Comparison of ENCODE assay signal across 1 mouse cellular context in the genomic region with DNA sequence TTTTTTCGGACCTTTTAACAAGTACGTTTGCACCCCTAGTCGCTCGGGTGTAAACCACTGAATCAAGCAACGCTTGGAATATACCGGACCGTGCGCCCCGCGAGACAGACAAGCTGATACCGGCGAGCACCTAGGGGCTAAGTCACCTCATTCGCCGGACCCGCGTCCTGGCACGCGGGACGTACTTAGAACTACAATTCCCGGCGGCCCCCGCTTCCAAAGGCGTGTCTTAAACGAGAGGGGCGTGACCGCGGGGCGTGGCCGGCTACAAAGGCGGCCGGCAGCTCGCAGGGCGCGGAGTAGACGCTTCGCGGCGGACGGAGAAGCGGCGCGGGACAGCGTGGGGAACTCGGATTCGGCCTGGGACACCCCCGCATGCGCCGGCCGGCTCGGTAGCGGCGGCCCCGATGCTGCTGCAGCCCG.
TF ChIP-seq lines count a peak whose summit lies in the region.

No protein-coding gene starts in this region.

TF ChIP-seq in CH12.LX, 34 proteins besides CTCF, POLR2A, EP300 and RAD21 (continued from another document):
- TF ChIP-seq NRF1 (IDR thresholded peaks at IDR 0.05; ENCODE audit: low read depth, low read length) (0 out of 2 replicates have a peak, but pooled peaks have one; percentile 14), ZKSCAN1 (IDR thresholded peaks at IDR 0.05; ENCODE audit: borderline replicate concordance, low read depth, low read length) (no peak), NELFE (IDR thresholded peaks at IDR 0.05; ENCODE audit: low read depth, low read length) (peak; percentile 93), ELF1 (IDR thresholded peaks at IDR 0.05; ENCODE audit: low read depth, low read length) (peak; percentile 62), BHLHE40 (IDR thresholded peaks at IDR 0.05; ENCODE audit: low read depth, low read length) (peak; percentile 73), HCFC1 (IDR thresholded peaks at IDR 0.05; ENCODE audit: low read depth, low read length) (peak; percentile 96), TBP (conservative IDR thresholded peaks at IDR 0.05; ENCODE audit: low read depth, low read length) (peak; percentile 75), ETS1 (conservative IDR thresholded peaks at IDR 0.05; ENCODE audit: low read depth, low read length) (no peak), SIN3A (IDR thresholded peaks at IDR 0.05; ENCODE audit: low read length) (no peak; the same call in 1 of the 2 replicates), TCF12 (IDR thresholded peaks at IDR 0.05; ENCODE audit: low read depth, low read length) (peak; percentile 73)
